Mouse (Mus musculus): ENCODE data around the gene Hoxc8. TPM values are rescaled to one million over a fixed set of nuclear protein-coding genes. Genes with fewer than 3 reads are reported as not detected.

Hoxc8 gene
- polyA plus RNA-seq, 1 experiment from 2014 or later, result not detected

DNA sequence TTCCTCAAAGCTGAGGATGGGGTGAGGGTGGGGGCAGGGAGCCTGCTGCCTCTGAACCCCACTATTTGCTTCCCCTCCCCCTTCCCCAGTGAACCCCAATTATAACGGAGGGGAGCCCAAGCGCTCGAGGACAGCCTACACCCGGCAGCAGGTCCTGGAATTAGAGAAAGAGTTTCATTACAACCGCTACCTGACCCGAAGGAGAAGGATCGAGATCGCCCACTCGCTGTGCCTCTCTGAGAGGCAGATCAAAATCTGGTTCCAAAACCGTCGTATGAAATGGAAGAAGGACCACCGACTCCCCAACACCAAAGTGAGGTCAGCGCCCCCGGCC, 45.1 kb downstream of the Hoxc8 start:
- ATAC-seq (ENCODE audit: insufficient read depth) (no peak), DNase-seq (no peak)
- Histone ChIP-seq H3K4me3 (ENCODE audit: low read depth, low read length) (peak overlapping the region; percentile 51), H3K36me3 (ENCODE audit: insufficient read depth) (no peaks in the 10 kb centered on the region), H3K27me3 (ENCODE audit: insufficient read depth, low read length) (peaks cover 92% of the 10 kb centered on the region), H3K27ac (ENCODE audit: low read depth) (no peak overlapping the region), H3K9me3 (ENCODE audit: low read depth, low read length) (no peaks in the 10 kb centered on the region), H3K4me1 (ENCODE audit: insufficient read depth) (no peaks in the 10 kb centered on the region), H3K9ac (peak overlapping the region; percentile 50; the same call in 1 of the 2 replicates), H3K4me2 (peak overlapping the region; percentile 72)
- TF ChIP-seq CTCF (IDR thresholded peaks at IDR 0.05; ENCODE audit: low read depth), result no peak
- WGBS, result under 1% methylated on average over 14 of the region's 14 CpGs

DNA sequence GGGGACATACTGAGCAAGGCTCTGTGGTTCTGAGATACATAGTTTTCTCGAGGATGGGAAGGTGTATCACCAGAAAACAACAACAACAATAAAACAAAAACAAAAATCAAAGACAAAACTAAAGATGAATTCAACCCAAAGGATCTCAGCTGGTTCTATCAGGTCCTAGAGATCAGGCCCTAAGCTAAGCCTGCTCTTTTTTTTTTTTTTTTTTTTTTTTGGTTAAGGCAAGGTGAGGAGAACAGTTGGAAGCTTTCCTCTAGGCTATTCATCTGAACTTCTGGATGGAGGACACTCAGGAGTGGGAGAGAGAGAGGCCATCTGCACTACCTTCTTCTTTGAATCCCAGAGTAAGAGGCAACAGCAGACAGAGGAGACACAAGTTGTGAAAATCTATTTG, 47.2 kb downstream of the Hoxc8 start:
- DNase-seq (no peak), ATAC-seq (ENCODE audit: insufficient read depth) (no peak)
- no peak overlapping the region for H3K4me2 ChIP-seq
- H3K27ac ChIP-seq (ENCODE audit: low read depth), result no peak overlapping the region
- H3K9me3 ChIP-seq (ENCODE audit: low read depth, low read length), result no peaks in the 10 kb centered on the region
- WGBS, result 28% methylated on average over 1 of the region's 1 CpGs
- H3K4me3 ChIP-seq (ENCODE audit: low read depth, low read length), result no peak overlapping the region
- peaks cover 92% of the 10 kb centered on the region for H3K27me3 ChIP-seq (ENCODE audit: insufficient read depth, low read length)
- H3K36me3 ChIP-seq (ENCODE audit: insufficient read depth), result no peaks in the 10 kb centered on the region
- H3K4me1 ChIP-seq (ENCODE audit: insufficient read depth), result no peaks in the 10 kb centered on the region
- TF ChIP-seq CTCF (IDR thresholded peaks at IDR 0.05; ENCODE audit: low read depth), result no peak
- H3K9ac ChIP-seq, result no peak overlapping the region

DNA sequence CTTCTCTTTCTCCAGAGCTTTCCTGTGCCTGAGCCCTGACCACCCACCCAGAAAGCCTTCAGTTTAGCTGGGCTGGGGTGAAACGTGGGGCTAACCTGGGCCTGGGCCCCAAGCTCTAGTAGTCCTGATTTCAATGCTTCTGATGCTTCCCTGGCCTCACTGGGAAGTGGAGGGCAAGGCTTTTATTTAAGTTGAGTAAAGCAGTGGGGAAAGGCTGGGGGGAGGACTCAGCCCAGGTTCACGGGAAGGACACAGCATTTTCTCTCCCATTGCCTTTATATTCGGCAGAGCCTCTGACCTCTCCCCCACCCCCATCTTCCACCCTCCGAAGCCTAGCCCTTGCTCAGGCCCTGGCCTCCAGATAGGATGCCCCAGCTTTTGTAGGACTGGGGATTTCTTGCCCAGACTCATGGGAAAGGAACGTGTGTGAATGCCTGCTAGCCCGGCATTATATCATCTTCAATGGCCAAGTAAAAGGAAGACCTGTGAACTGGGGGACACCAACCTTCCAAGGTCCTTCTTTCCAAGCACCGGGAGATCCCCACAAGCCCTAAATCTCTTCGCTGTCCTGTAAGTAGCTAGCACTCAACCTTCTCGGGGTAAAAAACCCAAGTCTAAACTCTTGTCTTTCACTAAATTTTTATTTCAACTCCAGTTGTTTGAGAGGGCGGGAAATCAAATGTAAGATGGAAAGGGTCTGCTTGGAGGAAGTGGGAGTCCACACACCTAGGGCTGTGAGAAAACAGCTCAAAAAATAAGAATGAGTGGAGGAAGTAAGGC, 48.5 kb downstream of the Hoxc8 start:
- Histone ChIP-seq H3K27ac (ENCODE audit: low read depth) (no peak overlapping the region), H3K4me3 (ENCODE audit: low read depth, low read length) (no peak overlapping the region), H3K4me1 (ENCODE audit: insufficient read depth) (no peaks in the 10 kb centered on the region), H3K4me2 (no peak overlapping the region), H3K9ac (no peak overlapping the region), H3K27me3 (ENCODE audit: insufficient read depth, low read length) (peaks cover 89% of the 10 kb centered on the region), H3K9me3 (ENCODE audit: low read depth, low read length) (no peaks in the 10 kb centered on the region), H3K36me3 (ENCODE audit: insufficient read depth) (no peaks in the 10 kb centered on the region)
- 34% methylated on average over 10 of the region's 10 CpGs for WGBS
- no peak for TF ChIP-seq CTCF (IDR thresholded peaks at IDR 0.05; ENCODE audit: low read depth)
- ATAC-seq (ENCODE audit: insufficient read depth) (no peak), DNase-seq (no peak)

DNA sequence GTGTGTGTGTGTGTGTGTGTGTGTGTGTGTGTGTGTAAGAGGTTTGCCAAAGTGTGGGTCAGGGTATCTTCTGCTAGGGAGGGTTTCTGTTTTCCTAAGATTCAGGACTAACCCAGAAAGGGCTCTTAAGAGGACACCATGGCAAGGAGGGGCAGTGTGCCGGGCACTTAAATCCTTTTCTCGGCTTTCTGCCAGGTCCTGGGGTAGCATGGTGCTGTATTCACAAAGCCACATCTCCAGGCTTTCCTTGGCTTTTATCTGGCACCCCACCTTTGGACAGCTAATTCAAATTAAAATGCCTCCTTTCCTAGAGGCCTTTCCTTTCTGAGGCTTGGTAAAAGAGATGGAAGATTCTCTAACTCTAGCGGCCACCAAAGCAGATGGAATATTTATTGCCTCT, 49.2 kb downstream of the Hoxc8 start:
- 37% methylated on average over 3 of the region's 3 CpGs for WGBS
- H3K9ac ChIP-seq, result no peak overlapping the region
- no peaks in the 10 kb centered on the region for H3K36me3 ChIP-seq (ENCODE audit: insufficient read depth)
- no peak for ATAC-seq (ENCODE audit: insufficient read depth)
- H3K4me3 ChIP-seq (ENCODE audit: low read depth, low read length), result no peak overlapping the region
- no peak for DNase-seq
- H3K27ac ChIP-seq (ENCODE audit: low read depth), result no peak overlapping the region
- TF ChIP-seq CTCF (IDR thresholded peaks at IDR 0.05; ENCODE audit: low read depth), result no peak
- no peaks in the 10 kb centered on the region for H3K4me1 ChIP-seq (ENCODE audit: insufficient read depth)
- H3K9me3 ChIP-seq (ENCODE audit: low read depth, low read length), result no peaks in the 10 kb centered on the region
- no peak overlapping the region for H3K4me2 ChIP-seq
- H3K27me3 ChIP-seq (ENCODE audit: insufficient read depth, low read length), result peaks cover 83% of the 10 kb centered on the region

DNA sequence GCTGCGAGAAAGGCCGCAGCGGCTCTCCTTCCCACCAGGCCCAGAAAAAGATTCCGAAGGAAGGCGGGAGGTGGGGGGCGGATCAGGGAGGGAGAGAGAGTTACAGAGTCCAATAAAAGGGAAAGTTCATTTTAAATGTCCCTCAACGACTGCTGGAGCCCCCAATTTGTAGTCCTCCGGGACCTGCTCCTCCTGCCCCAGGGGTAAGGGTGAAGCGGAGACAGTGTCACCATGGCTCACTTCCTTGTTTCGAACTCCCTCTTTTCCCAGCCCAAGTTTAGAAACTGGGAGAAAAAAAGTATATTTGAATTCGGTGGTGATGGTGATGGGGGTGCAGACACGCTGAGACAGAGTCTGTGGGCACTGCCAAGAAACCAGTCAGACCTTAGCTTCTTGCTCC, 50.2 kb downstream of the Hoxc8 start:
- Histone ChIP-seq H3K9ac (no peak overlapping the region), H3K27ac (ENCODE audit: low read depth) (no peak overlapping the region), H3K9me3 (ENCODE audit: low read depth, low read length) (no peaks in the 10 kb centered on the region), H3K4me1 (ENCODE audit: insufficient read depth) (no peaks in the 10 kb centered on the region), H3K27me3 (ENCODE audit: insufficient read depth, low read length) (peaks cover 73% of the 10 kb centered on the region), H3K36me3 (ENCODE audit: insufficient read depth) (no peaks in the 10 kb centered on the region), H3K4me3 (ENCODE audit: low read depth, low read length) (no peak overlapping the region), H3K4me2 (peak overlapping the region; percentile 41)
- ATAC-seq (ENCODE audit: insufficient read depth), result 0 out of 2 replicates have a peak, but pooled peaks have one; percentile 23
- WGBS, result 26% methylated on average over 12 of the region's 12 CpGs
- TF ChIP-seq CTCF (IDR thresholded peaks at IDR 0.05; ENCODE audit: low read depth), result no peak
- DNase-seq, result no peak

DNA sequence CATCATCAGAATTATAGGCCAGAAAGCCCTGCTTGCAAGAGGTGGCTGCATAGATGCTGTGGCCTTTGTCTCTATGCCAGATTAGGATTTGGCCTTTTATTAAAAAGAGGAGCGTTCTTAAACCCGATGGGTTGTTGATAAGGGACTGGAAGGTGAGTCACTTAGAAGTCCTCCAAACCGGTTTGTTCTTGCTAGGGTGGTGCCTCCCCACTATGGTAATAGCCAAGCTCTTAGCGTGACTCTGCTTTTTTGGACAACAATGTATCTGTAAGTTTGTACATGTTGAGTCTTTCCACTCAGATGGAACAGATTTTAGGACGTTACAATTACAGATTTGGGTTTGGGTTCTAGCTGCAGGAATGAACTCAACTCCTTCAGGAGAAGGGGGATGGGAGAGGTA, 51.2 kb downstream of the Hoxc8 start:
- Histone ChIP-seq H3K9me3 (ENCODE audit: low read depth, low read length) (no peaks in the 10 kb centered on the region), H3K4me2 (no peak overlapping the region), H3K27me3 (ENCODE audit: insufficient read depth, low read length) (peaks cover 63% of the 10 kb centered on the region), H3K4me1 (ENCODE audit: insufficient read depth) (no peaks in the 10 kb centered on the region), H3K27ac (ENCODE audit: low read depth) (no peak overlapping the region), H3K9ac (no peak overlapping the region), H3K36me3 (ENCODE audit: insufficient read depth) (no peaks in the 10 kb centered on the region), H3K4me3 (ENCODE audit: low read depth, low read length) (no peak overlapping the region)
- 33% methylated on average over 5 of the region's 5 CpGs for WGBS
- ATAC-seq (ENCODE audit: insufficient read depth) (no peak), DNase-seq (no peak)
- TF ChIP-seq CTCF (IDR thresholded peaks at IDR 0.05; ENCODE audit: low read depth), result no peak

DNA sequence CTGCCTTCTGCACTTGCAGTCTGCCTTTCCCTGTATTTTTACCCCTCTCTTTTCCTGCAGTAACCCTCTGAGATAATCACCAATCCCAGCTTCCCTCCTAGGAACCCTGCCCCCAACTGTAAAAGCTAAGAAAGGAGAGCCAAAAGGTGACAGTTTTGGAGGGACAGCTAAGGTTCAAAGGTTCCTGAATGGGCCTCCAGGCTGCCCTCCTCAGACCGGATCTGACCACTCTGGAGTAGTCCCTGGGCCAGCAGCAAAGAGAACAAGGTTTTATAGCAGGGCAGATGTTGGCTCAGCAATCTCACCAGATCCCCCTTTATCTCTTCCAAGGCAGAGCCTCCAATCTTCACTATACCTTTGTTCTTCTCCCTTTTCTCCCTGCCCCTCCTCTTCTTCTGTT, 51.8 kb downstream of the Hoxc8 start:
- DNase-seq, result no peak
- ATAC-seq (ENCODE audit: insufficient read depth), result no peak
- WGBS, result 16% methylated on average over 1 of the region's 1 CpGs
- Histone ChIP-seq H3K27ac (ENCODE audit: low read depth) (no peak overlapping the region), H3K36me3 (ENCODE audit: insufficient read depth) (no peaks in the 10 kb centered on the region), H3K9me3 (ENCODE audit: low read depth, low read length) (no peaks in the 10 kb centered on the region), H3K27me3 (ENCODE audit: insufficient read depth, low read length) (peaks cover 60% of the 10 kb centered on the region), H3K9ac (no peak overlapping the region), H3K4me3 (ENCODE audit: low read depth, low read length) (no peak overlapping the region), H3K4me2 (no peak overlapping the region), H3K4me1 (ENCODE audit: insufficient read depth) (no peaks in the 10 kb centered on the region)
- no peak for TF ChIP-seq CTCF (IDR thresholded peaks at IDR 0.05; ENCODE audit: low read depth)

MicroRNAs encoded within 50 kb of the gene (microRNA counts, 519-probe panel; counts per million panel counts)
- microRNA mmu-miR-615-3p (30.5 counts per million), microRNA mmu-miR-615-5p (30.5 counts per million)

Small RNA genes lying within 50 kb of the gene (microRNA-seq; reads per million reads assigned to microRNA genes)
- gene Mir196a-2 (ENCODE audit: borderline number of aligned reads), result 11.9 reads per million, percentile 26 among the genes with 10 or more reads in this experiment
- 94.6 reads per million, percentile 48 among the genes with 10 or more reads in this experiment for gene Mir615 (ENCODE audit: borderline number of aligned reads)

Other genes starting within 250 kb of the Hoxc8 start
- not detected in 2 replicates for gene Hoxc13, start 69.5 kb upstream of the Hoxc8 start, polyA plus RNA-seq (2014; fragmentation: Nextera tagmentation; extraction: Ambion mirVana)
- gene Hoxc12, start 53.9 kb upstream of the Hoxc8 start, polyA plus RNA-seq (2014; fragmentation: Nextera tagmentation; extraction: Ambion mirVana), result not detected in 2 replicates
- gene Hoxc11, start 36.2 kb upstream of the Hoxc8 start, polyA plus RNA-seq (2014; fragmentation: Nextera tagmentation; extraction: Ambion mirVana), result not detected in 2 replicates
- not detected in 2 replicates for gene Hoxc10, start 23.8 kb upstream of the Hoxc8 start, polyA plus RNA-seq (2014; fragmentation: Nextera tagmentation; extraction: Ambion mirVana)
- gene Hoxc5, start 23.2 kb upstream of the Hoxc8 start, polyA plus RNA-seq (2014; fragmentation: Nextera tagmentation; extraction: Ambion mirVana), result 0.62 and 0.74 TPM in 2 replicates
- not detected in 2 replicates for gene Hoxc9, start 14.2 kb upstream of the Hoxc8 start, polyA plus RNA-seq (2014; fragmentation: Nextera tagmentation; extraction: Ambion mirVana)
- not detected in 2 replicates for gene Hoxc6, start 7.7 kb downstream of the Hoxc8 start, polyA plus RNA-seq (2014; fragmentation: Nextera tagmentation; extraction: Ambion mirVana)
- gene Hoxc4, start 28.3 kb downstream of the Hoxc8 start, polyA plus RNA-seq (2014; fragmentation: Nextera tagmentation; extraction: Ambion mirVana), result 1.5 and 2.1 TPM in 2 replicates
- gene Smug1, start 176.5 kb downstream of the Hoxc8 start, polyA plus RNA-seq (2014; fragmentation: Nextera tagmentation; extraction: Ambion mirVana), result 18.0 and 18.1 TPM in 2 replicates
- 144 and 151 TPM in 2 replicates for gene Cbx5, start 249.2 kb downstream of the Hoxc8 start, polyA plus RNA-seq (2014; fragmentation: Nextera tagmentation; extraction: Ambion mirVana)
- 1,022 and 1,035 TPM in 2 replicates for gene Hnrnpa1, start 249.8 kb downstream of the Hoxc8 start, polyA plus RNA-seq (2014; fragmentation: Nextera tagmentation; extraction: Ambion mirVana)